Mouse (Mus musculus): ENCODE measurements around the gene Rfx8. TPM values are rescaled to one million over a fixed set of nuclear protein-coding genes. Genes with fewer than 3 reads are reported as not detected.

The Rfx8 gene
- total RNA-seq, 1 experiment from 2014 or later, result 0.65 TPM

- peak; percentile 34 to 36; a peak in 2 of 4 replicates for ATAC-seq (replicated peaks in 1 of 2; ENCODE audit: insufficient read depth in 1 of 2, low FRiP score in 2 of 2, low TSS enrichment in 1 of 2, low read depth in 1 of 2, poor library complexity in 2 of 2, severe bottlenecking in 2 of 2)
Measured at GRCm38 (mm10) chr1:39740002-39740401, 19.2 kb upstream of the Rfx8 start.

DNA sequence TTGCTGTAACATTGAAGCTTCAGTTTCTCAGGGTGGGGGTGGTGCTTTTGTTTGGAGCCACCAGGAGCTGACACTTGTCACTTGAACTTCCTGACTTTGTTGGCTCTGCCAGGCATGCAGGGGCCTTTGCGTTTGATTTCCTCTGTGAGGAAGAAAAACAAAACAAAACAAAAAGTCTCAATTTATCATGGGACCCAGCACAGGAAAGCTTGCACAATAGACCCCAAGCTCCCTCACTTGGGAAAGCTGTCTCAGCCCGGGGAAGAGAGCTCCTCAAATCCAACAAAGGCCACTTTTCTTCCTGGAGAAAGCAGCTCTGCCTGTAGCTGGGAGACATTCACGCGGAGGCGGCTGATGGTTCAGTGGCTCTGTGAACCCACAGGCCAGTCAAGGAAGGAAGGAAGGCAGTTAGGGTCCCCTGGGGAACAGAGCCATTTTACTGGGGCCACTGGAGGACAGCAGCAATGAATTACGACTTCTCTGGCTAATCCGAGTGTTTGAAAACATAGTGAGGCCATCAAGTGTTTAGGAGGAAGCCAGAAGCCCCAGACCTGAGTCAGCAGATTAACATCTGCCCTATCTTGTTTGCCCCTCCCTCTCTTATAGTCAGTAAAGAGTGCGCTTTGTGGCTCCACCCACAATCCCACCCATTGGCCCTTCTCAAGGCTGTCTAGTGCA, 15.3 kb upstream of the Rfx8 start:
- ATAC-seq (replicated peaks in 1 of 2; ENCODE audit: insufficient read depth in 1 of 2, low FRiP score in 2 of 2, low TSS enrichment in 1 of 2, low read depth in 1 of 2, poor library complexity in 2 of 2, severe bottlenecking in 2 of 2), result peak; percentile 70 to 72

DNA sequence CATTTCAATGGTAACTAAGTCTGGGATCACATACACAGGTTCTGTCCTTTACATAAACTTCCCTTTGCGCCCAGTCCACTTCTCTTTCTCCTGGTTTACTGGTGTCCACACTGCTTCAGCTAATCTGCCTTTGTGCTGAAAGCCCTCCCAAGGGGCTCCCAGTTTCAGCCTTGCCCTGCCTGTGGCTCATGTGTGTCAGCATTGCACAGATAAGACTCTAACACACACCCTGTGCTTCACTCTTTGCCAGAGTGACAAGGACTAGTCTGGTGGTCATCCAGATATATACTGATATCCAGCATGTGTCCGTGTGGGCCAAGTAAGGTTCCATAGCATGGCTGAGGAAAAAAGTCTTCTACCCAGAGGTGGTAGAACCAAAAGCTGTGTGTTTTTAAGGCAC, 14.7 kb upstream of the Rfx8 start:
- 0 out of 4 replicates have a peak, but pooled peaks of 1 of the 2 experiments have one; percentile 0 for ATAC-seq (replicated peaks in 1 of 2; ENCODE audit: insufficient read depth in 1 of 2, low FRiP score in 2 of 2, low TSS enrichment in 1 of 2, low read depth in 1 of 2, poor library complexity in 2 of 2, severe bottlenecking in 2 of 2)

DNA sequence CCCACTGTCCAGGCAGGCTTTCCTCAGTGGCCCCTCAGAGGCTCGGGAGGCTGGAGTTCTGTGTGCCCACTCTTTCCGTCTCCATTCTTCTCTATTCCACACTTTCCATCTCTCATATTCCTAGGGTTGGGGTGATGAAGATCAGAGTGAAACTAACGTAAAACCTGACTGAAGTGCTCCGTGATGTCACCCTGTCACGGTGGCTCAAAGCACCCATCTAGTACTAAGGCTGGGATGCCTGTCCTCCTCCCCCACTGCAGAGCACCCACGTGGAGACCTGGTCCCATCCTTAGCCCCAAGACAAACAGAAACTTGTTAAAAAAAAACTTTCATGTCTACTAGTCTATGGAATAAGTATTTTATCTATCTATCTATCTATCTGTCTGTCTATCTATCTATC, 14.1 kb upstream of the Rfx8 start:
- ATAC-seq (replicated peaks in 1 of 2; ENCODE audit: insufficient read depth in 1 of 2, low FRiP score in 2 of 2, low TSS enrichment in 1 of 2, low read depth in 1 of 2, poor library complexity in 2 of 2, severe bottlenecking in 2 of 2), result no peak

DNA sequence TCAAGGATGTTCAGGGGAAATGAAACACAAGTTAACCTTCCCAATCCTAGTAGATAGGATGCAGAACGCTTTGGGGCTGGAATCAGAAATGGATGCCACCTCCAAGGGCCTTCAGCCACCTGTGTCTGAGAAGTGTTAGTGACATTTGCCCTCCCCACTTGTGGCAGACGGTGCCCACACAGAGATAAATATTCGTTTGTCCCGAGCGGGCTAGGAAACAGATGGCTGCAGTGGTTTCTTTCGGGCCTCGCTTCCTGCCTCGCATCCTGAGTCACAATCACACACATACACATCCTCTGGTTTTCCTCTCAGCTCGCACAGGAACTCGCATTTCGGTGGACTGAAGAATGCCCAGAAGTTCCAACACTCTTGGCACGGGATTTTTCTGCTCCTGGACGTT, 13.5 kb upstream of the Rfx8 start:
- ATAC-seq (replicated peaks in 1 of 2; ENCODE audit: insufficient read depth in 1 of 2, low FRiP score in 2 of 2, low TSS enrichment in 1 of 2, low read depth in 1 of 2, poor library complexity in 2 of 2, severe bottlenecking in 2 of 2), result peak; percentile 61 to 81

DNA sequence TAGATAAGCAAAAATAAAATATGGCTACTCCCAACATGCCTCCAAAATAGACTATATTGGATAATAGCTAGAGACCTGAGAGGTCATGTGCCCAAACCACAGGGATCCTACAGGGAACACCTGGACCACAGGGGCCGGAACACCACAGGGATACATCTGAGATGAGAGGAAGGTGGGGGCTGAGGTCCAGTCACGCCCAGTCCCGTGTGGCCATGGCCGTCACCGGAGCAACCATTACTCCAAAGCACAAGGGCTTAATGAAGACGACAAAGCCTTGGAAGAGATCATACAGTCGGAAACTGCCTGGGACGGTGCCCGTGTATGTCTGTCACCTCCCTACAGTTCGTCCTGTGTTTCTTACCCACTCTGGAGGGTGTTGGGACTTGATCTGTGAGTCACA, 13.1 kb upstream of the Rfx8 start:
- ATAC-seq (replicated peaks in 1 of 2; ENCODE audit: insufficient read depth in 1 of 2, low FRiP score in 2 of 2, low TSS enrichment in 1 of 2, low read depth in 1 of 2, poor library complexity in 2 of 2, severe bottlenecking in 2 of 2), result peak in 1 of 2 experiments; percentile 4; a peak in 1 of 4 replicates

GRCm38 (mm10) chr1:39732081-39732480, 11.3 kb upstream of the Rfx8 start:
- no peak for ATAC-seq (replicated peaks in 1 of 2; ENCODE audit: insufficient read depth in 1 of 2, low FRiP score in 2 of 2, low TSS enrichment in 1 of 2, low read depth in 1 of 2, poor library complexity in 2 of 2, severe bottlenecking in 2 of 2)

DNA sequence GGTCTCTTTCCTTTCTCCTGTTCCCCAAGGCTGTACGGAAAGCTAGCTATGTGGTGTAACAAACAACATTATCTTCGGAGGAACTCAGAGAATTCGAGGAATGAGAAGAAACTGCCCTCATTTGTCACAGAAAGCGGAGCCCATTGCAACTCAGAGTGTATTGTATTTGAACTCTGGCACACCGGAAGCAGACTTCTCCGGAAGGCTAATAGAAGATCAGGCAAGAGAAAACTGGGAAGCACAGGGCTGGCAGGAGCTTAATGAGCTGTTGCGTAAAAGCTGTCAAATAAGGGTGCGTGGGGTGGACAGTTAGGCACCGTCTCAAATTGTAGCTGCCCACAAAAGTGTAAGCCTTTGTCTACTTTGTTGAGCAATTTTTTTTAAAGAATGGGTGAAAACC, 10.7 kb upstream of the Rfx8 start:
- ATAC-seq (replicated peaks in 1 of 2; ENCODE audit: insufficient read depth in 1 of 2, low FRiP score in 2 of 2, low TSS enrichment in 1 of 2, low read depth in 1 of 2, poor library complexity in 2 of 2, severe bottlenecking in 2 of 2), result no peak

DNA sequence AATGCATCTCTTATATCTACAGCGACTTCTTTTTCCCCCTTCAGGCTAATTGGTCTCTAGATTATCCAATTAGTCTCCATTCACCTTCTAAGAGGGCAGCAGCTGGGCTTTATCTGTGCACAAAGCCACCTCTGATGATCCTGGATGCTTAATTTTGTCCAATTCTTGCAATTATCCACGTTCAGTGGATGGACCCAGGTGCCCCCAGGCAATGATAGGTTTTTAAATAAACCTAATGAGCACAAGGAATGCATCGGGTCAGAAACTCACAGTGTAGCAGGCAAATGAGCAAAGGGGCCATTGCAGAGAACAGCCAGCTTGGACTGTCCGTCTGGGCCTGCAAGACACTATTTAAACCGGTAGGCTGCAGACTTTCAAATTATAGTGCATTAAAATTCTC, 10.1 kb upstream of the Rfx8 start:
- no peak for ATAC-seq (replicated peaks in 1 of 2; ENCODE audit: insufficient read depth in 1 of 2, low FRiP score in 2 of 2, low TSS enrichment in 1 of 2, low read depth in 1 of 2, poor library complexity in 2 of 2, severe bottlenecking in 2 of 2)

- no peak for ATAC-seq (replicated peaks in 1 of 2; ENCODE audit: insufficient read depth in 1 of 2, low FRiP score in 2 of 2, low TSS enrichment in 1 of 2, low read depth in 1 of 2, poor library complexity in 2 of 2, severe bottlenecking in 2 of 2)
Measured at GRCm38 (mm10) chr1:39729919-39730318, 9.1 kb upstream of the Rfx8 start.

- ATAC-seq (replicated peaks in 1 of 2; ENCODE audit: insufficient read depth in 1 of 2, low FRiP score in 2 of 2, low TSS enrichment in 1 of 2, low read depth in 1 of 2, poor library complexity in 2 of 2, severe bottlenecking in 2 of 2), result no peak
Measured at GRCm38 (mm10) chr1:39721351-39721726, 542 bp upstream of the Rfx8 start.

DNA sequence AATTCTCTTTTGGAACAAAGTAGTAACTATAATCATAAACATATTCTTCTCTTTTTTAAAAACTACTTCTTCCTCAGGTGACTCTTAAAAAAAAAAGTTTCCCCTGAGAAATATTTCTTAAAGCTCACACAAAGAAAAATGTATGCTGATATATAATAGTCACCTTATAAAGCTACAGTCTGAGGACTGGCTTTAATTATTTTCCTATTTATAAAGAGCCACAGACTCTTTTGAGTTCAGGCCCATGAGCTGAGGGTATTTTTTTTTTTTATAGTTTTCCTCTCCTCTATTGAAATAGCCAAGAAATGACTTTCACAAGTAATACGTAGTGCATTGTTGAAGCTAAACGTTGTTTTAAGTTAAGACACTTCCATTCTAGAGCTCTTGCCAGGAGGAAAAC, 611 bp downstream of the Rfx8 start:
- no peak for ATAC-seq (replicated peaks in 1 of 2; ENCODE audit: insufficient read depth in 1 of 2, low FRiP score in 2 of 2, low TSS enrichment in 1 of 2, low read depth in 1 of 2, poor library complexity in 2 of 2, severe bottlenecking in 2 of 2)

- ATAC-seq (replicated peaks in 1 of 2; ENCODE audit: insufficient read depth in 1 of 2, low FRiP score in 2 of 2, low TSS enrichment in 1 of 2, low read depth in 1 of 2, poor library complexity in 2 of 2, severe bottlenecking in 2 of 2), result no peak
Measured at GRCm38 (mm10) chr1:39715551-39715950, 5.2 kb downstream of the Rfx8 start.

DNA sequence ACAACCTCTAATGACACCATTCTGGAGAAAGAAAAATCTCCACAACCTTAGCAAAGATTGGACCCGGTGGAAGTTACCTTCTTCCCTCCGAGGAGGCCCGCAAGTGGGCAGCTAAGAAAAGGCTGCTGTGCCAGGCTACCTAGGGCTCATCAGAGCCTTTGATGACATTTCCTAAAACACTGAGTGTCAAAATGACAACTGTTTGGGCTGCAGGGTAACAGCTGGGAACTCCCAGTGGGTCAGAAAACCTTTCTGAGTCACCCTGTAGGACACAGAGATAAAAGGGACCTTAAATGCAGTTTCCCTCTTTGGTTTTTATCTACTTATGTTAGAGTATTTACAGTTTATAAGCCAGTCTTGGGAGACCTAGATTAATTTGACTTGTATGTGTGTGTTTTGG, 6.1 kb downstream of the Rfx8 start:
- no peak for ATAC-seq (replicated peaks in 1 of 2; ENCODE audit: insufficient read depth in 1 of 2, low FRiP score in 2 of 2, low TSS enrichment in 1 of 2, low read depth in 1 of 2, poor library complexity in 2 of 2, severe bottlenecking in 2 of 2)

- peak; percentile 67 to 80 for ATAC-seq (replicated peaks in 1 of 2; ENCODE audit: insufficient read depth in 1 of 2, low FRiP score in 2 of 2, low TSS enrichment in 1 of 2, low read depth in 1 of 2, poor library complexity in 2 of 2, severe bottlenecking in 2 of 2)
Measured at GRCm38 (mm10) chr1:39713842-39714658, 6.7 kb downstream of the Rfx8 start.

GRCm38 (mm10) chr1:39713300-39713699, 7.5 kb downstream of the Rfx8 start:
- ATAC-seq (replicated peaks in 1 of 2; ENCODE audit: insufficient read depth in 1 of 2, low FRiP score in 2 of 2, low TSS enrichment in 1 of 2, low read depth in 1 of 2, poor library complexity in 2 of 2, severe bottlenecking in 2 of 2), result no peak

- ATAC-seq (replicated peaks in 1 of 2; ENCODE audit: insufficient read depth in 1 of 2, low FRiP score in 2 of 2, low TSS enrichment in 1 of 2, low read depth in 1 of 2, poor library complexity in 2 of 2, severe bottlenecking in 2 of 2), result no peak
Measured at GRCm38 (mm10) chr1:39712261-39712660, 8.5 kb downstream of the Rfx8 start.

DNA sequence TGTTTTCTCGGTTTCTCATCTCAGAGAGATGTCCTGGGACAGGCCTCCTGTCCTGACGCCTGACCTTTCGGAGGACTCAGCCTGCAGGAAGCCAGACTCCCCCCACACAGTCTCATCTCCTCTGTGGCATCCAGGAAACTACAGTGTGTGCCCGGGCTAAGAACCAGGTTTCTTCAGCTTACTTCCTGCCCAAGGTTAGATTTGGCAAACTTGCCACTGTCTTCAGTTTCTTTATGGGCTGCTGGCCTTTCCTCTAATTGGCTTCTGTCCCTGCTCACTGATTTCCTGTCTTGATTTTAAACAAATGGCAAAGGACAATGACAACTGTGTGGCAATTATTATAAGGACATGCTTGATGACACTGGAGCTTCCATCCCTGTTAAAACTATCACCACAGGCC, 10.2 kb downstream of the Rfx8 start:
- no peak for ATAC-seq (replicated peaks in 1 of 2; ENCODE audit: insufficient read depth in 1 of 2, low FRiP score in 2 of 2, low TSS enrichment in 1 of 2, low read depth in 1 of 2, poor library complexity in 2 of 2, severe bottlenecking in 2 of 2)

DNA sequence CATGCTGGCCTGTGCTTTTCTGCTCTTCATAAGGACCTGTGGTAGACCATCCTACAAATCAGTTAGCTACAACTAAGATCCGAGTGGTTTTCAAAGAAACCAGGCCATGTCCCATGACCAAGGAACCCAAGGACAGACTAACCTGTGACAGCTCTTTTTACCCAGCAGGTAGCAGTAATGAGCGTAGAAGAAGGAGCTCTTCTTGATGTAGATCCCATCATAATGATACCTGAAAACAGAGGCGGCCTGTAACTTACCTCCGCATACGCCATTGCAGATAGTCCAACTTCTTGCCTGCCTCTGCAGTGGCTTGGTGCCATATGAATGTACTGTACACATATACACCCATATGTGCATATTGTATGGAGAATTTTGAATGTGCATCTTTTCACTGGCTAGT, 10.8 kb downstream of the Rfx8 start:
- ATAC-seq (replicated peaks in 1 of 2; ENCODE audit: insufficient read depth in 1 of 2, low FRiP score in 2 of 2, low TSS enrichment in 1 of 2, low read depth in 1 of 2, poor library complexity in 2 of 2, severe bottlenecking in 2 of 2), result no peak

All from hematopoietic stem cell, adult 5-6 weeks (primary cell).